Comparison of ENCODE assay signal across 9 mouse cellular contexts in genomic region chr10:58254635-58255175, GRCm38 (mm10). TPM values are rescaled to one million over a fixed set of nuclear protein-coding genes. Genes with fewer than 3 reads are reported as not detected.
DNase-seq lines count a peak whose midpoint lies in the region; ATAC-seq and TF ChIP-seq lines count a peak whose summit lies in the region.
"Had no signal": no experiment of that assay in that cellular context is flagged by ENCODE, and none has a peak within 500 bp of the region (broad histone marks: within the 10 kb centered on the region; RNA-seq: fewer than 3 reads in every experiment).

No protein-coding gene starts in this region.

- 32% methylated on average over 6 of the region's 6 CpGs for WGBS in embryonic facial prominence, embryonic 14.5 days
- WGBS in limb, embryonic 12.5 days = 49% methylated on average over 6 of the region's 6 CpGs
- WGBS in neural tube, embryonic 15.5 days = 26% methylated on average over 6 of the region's 6 CpGs

- no peak for TF ChIP-seq EP300 in ES-Bruce4 (IDR thresholded peaks at IDR 0.05; ENCODE audit: insufficient read depth, low read depth, low read length)

- no peaks in the 10 kb centered on the region for H3K4me1 ChIP-seq in ES-Bruce4 (ENCODE audit: control insufficient read depth, insufficient read depth, low read length)
- H3K4me1 ChIP-seq in embryonic facial prominence, embryonic 14.5 days (ENCODE audit: control insufficient read depth, insufficient read depth, low read length) = peaks cover 5% of the 10 kb centered on the region; the same call in 1 of the 2 replicates
- peaks cover 4% of the 10 kb centered on the region; the same call in 1 of the 2 replicates for H3K4me1 ChIP-seq in limb, embryonic 12.5 days (replicated peaks)
- peaks cover 18% of the 10 kb centered on the region for H3K4me1 ChIP-seq in neural tube, embryonic 15.5 days

- peak overlapping the region; percentile 63 for H3K4me2 ChIP-seq in embryonic facial prominence, embryonic 14.5 days (ENCODE audit: low read depth, low read length)
- H3K4me2 ChIP-seq in limb, embryonic 12.5 days = peak overlapping the region; percentile 60
- H3K4me2 ChIP-seq in neural tube, embryonic 15.5 days = peak overlapping the region; percentile 59

- H3K9ac ChIP-seq in ES-Bruce4 (ENCODE audit: low read depth, poor library complexity, severe bottlenecking) = peak overlapping the region; percentile 27; the same call in 1 of the 2 replicates
- H3K9ac ChIP-seq in embryonic facial prominence, embryonic 14.5 days (ENCODE audit: low read depth, low read length) = peak overlapping the region; percentile 80
- H3K9ac ChIP-seq in limb, embryonic 12.5 days (replicated peaks) = no peak overlapping the region
- peak overlapping the region; percentile 86 for H3K9ac ChIP-seq in neural tube, embryonic 15.5 days (replicated peaks)

- no peak for DNase-seq in gastrocnemius, adult 2 months
- no peak for DNase-seq in gastrocnemius, postnatal 36 days
- DNase-seq in embryonic facial prominence, embryonic 14.5 days (ENCODE audit: low spot score) = peak; percentile 7
- DNase-seq in ovary, postnatal 36 days (ENCODE audit: low spot score) = no peak
- no peak for DNase-seq in spleen, postnatal 10 days (ENCODE audit: low spot score in 2 of 2)

- H3K36me3 ChIP-seq in ES-Bruce4 (ENCODE audit: control insufficient read depth, insufficient read depth, low read length, poor library complexity, severe bottlenecking) = no peaks in the 10 kb centered on the region; the same call in 1 of the 2 replicates
- H3K36me3 ChIP-seq in embryonic facial prominence, embryonic 14.5 days (ENCODE audit: control insufficient read depth, insufficient read depth, low read length) = peaks cover 14% of the 10 kb centered on the region
- peaks cover 17% of the 10 kb centered on the region for H3K36me3 ChIP-seq in limb, embryonic 12.5 days
- H3K36me3 ChIP-seq in neural tube, embryonic 15.5 days = peaks cover 8% of the 10 kb centered on the region

- H3K4me3 ChIP-seq in gastrocnemius, adult 2 months = peak overlapping the region; percentile 90
- H3K4me3 ChIP-seq in ES-Bruce4 (ENCODE audit: low read depth, low read length) = no peak overlapping the region
- peak overlapping the region; percentile 85 for H3K4me3 ChIP-seq in embryonic facial prominence, embryonic 14.5 days (ENCODE audit: low read depth, low read length)
- H3K4me3 ChIP-seq in limb, embryonic 12.5 days (replicated peaks) = peak overlapping the region; percentile 82
- peak overlapping the region; percentile 88 for H3K4me3 ChIP-seq in neural tube, embryonic 15.5 days (replicated peaks)

- no peaks in the 10 kb centered on the region for H3K27me3 ChIP-seq in ES-Bruce4 (ENCODE audit: control insufficient read depth, insufficient read depth, low read length, poor library complexity, severe bottlenecking)
- no peaks in the 10 kb centered on the region for H3K27me3 ChIP-seq in embryonic facial prominence, embryonic 14.5 days (replicated peaks; ENCODE audit: control insufficient read depth, insufficient read depth, low read length)
- no peaks in the 10 kb centered on the region for H3K27me3 ChIP-seq in limb, embryonic 12.5 days
- 0 out of 2 replicates have a peak, but pooled peaks cover 3% of the 10 kb centered on the region for H3K27me3 ChIP-seq in neural tube, embryonic 15.5 days (replicated peaks)

- TF ChIP-seq CTCF in gastrocnemius, adult 2 months (IDR thresholded peaks at IDR 0.05) = no peak
- no peak for TF ChIP-seq CTCF in ES-Bruce4 (IDR thresholded peaks at IDR 0.05; ENCODE audit: low read depth, low read length)

- TF ChIP-seq POLR2A in ES-Bruce4 (IDR thresholded peaks at IDR 0.05; ENCODE audit: insufficient read depth, low read length) = no peak

- H3K27ac ChIP-seq in gastrocnemius, adult 2 months = peak overlapping the region; percentile 88
- H3K27ac ChIP-seq in ES-Bruce4 (ENCODE audit: insufficient read depth, low read length) = no peak overlapping the region
- H3K27ac ChIP-seq in embryonic facial prominence, embryonic 14.5 days (replicated peaks; ENCODE audit: low read depth, low read length) = no peak overlapping the region
- H3K27ac ChIP-seq in limb, embryonic 12.5 days = no peak overlapping the region
- no peak overlapping the region; the same call in 1 of the 2 replicates for H3K27ac ChIP-seq in neural tube, embryonic 15.5 days (replicated peaks)

- ATAC-seq in embryonic facial prominence, embryonic 14.5 days (ENCODE audit: low read depth) = no peak
- 0 out of 2 replicates have a peak, but pooled peaks have one; percentile 9 for ATAC-seq in limb, embryonic 12.5 days (ENCODE audit: insufficient number of reproducible peaks, insufficient read depth, low FRiP score, low TSS enrichment, low read depth)
- peak; percentile 26 for ATAC-seq in neural tube, embryonic 15.5 days (ENCODE audit: low FRiP score)

- intact Hi-C loops in gastrocnemius, adult 2 months (cut with DNase I) = no loop called here
- intact Hi-C loops in gastrocnemius, postnatal 36 days (cut with DNase I) = no loop called here

- no peaks in the 10 kb centered on the region for H3K9me3 ChIP-seq in ES-Bruce4 (replicated peaks; ENCODE audit: control insufficient read depth, insufficient read depth, low read length, poor library complexity, severe bottlenecking)
- no peaks in the 10 kb centered on the region for H3K9me3 ChIP-seq in embryonic facial prominence, embryonic 14.5 days (ENCODE audit: control insufficient read depth, low read length)
- no peaks in the 10 kb centered on the region for H3K9me3 ChIP-seq in limb, embryonic 12.5 days
- H3K9me3 ChIP-seq in neural tube, embryonic 15.5 days (replicated peaks) = no peaks in the 10 kb centered on the region

RNA-seq across cellular contexts. Expression of gene Gcc2, which starts 0.6 kb away (rescaled TPM):
- total RNA-seq in gastrocnemius, adult 2 months (2021) = 10 to 100 TPM; 21.0 to 24.5 TPM
- total RNA-seq in gastrocnemius, postnatal 36 days (2021) = 10 to 100 TPM; 15.1 to 24.0 TPM
- polyA plus RNA-seq in ES-Bruce4 (2011; ENCODE audit: insufficient read depth, insufficient read length, low read depth, missing spikeins) = 21.0 and 22.5 TPM in 2 replicates
- 43.0 and 44.5 TPM in 2 replicates for polyA plus RNA-seq in embryonic facial prominence, embryonic 14.5 days (2014; fragmentation: Nextera tagmentation; extraction: Ambion mirVana)
- 62.5 and 71.3 TPM in 2 replicates for polyA plus RNA-seq in limb, embryonic 12.5 days (2016; fragmentation: Nextera tagmentation; extraction: Ambion mirVana)
- 82.3 and 82.5 TPM in 2 replicates for polyA plus RNA-seq in neural tube, embryonic 15.5 days (2015; fragmentation: Nextera tagmentation; extraction: Ambion mirVana)

RNA-seq across cellular contexts. Expression of gene Gm4981, which starts 18.2 kb away (rescaled TPM):
- not detected for total RNA-seq in gastrocnemius, adult 2 months (2021)
- not detected for total RNA-seq in gastrocnemius, postnatal 36 days (2021)
- polyA plus RNA-seq in ES-Bruce4 (2011; ENCODE audit: insufficient read depth, insufficient read length, low read depth, missing spikeins) = not detected in 2 replicates
- polyA plus RNA-seq in embryonic facial prominence, embryonic 14.5 days (2014; fragmentation: Nextera tagmentation; extraction: Ambion mirVana) = not detected in 2 replicates
- polyA plus RNA-seq in limb, embryonic 12.5 days (2016; fragmentation: Nextera tagmentation; extraction: Ambion mirVana) = not detected in 2 replicates
- polyA plus RNA-seq in neural tube, embryonic 15.5 days (2015; fragmentation: Nextera tagmentation; extraction: Ambion mirVana) = not detected in 2 replicates
- total RNA-seq: adrenal gland, postnatal 36 days had no signal

RNA-seq across cellular contexts. Expression of gene Duxf3, which starts 22.2 kb away (rescaled TPM):
- total RNA-seq in gastrocnemius, adult 2 months (2021) = not detected
- not detected for total RNA-seq in gastrocnemius, postnatal 36 days (2021)
- polyA plus RNA-seq in ES-Bruce4 (2011; ENCODE audit: insufficient read depth, insufficient read length, low read depth, missing spikeins) = not detected in 2 replicates
- not detected in 2 replicates for polyA plus RNA-seq in embryonic facial prominence, embryonic 14.5 days (2014; fragmentation: Nextera tagmentation; extraction: Ambion mirVana)
- polyA plus RNA-seq in limb, embryonic 12.5 days (2016; fragmentation: Nextera tagmentation; extraction: Ambion mirVana) = not detected in 2 replicates
- not detected in 2 replicates for polyA plus RNA-seq in neural tube, embryonic 15.5 days (2015; fragmentation: Nextera tagmentation; extraction: Ambion mirVana)
- total RNA-seq: adrenal gland, postnatal 36 days had no signal

RNA-seq across cellular contexts. Expression of gene AW822073, which starts 30.0 kb away (rescaled TPM):
- total RNA-seq in gastrocnemius, adult 2 months (2021) = not detected
- total RNA-seq in gastrocnemius, postnatal 36 days (2021) = not detected
- polyA plus RNA-seq in ES-Bruce4 (2011; ENCODE audit: insufficient read depth, insufficient read length, low read depth, missing spikeins) = not detected in 2 replicates
- polyA plus RNA-seq in embryonic facial prominence, embryonic 14.5 days (2014; fragmentation: Nextera tagmentation; extraction: Ambion mirVana) = not detected in 2 replicates
- not detected in 2 replicates for polyA plus RNA-seq in limb, embryonic 12.5 days (2016; fragmentation: Nextera tagmentation; extraction: Ambion mirVana)
- polyA plus RNA-seq in neural tube, embryonic 15.5 days (2015; fragmentation: Nextera tagmentation; extraction: Ambion mirVana) = not detected in 2 replicates
- total RNA-seq: adrenal gland, postnatal 36 days had no signal
